Mouse (Mus musculus) lung, embryonic 15.5 days (tissue): ENCODE measurements around the gene Ldb1. TPM values are rescaled to one million over a fixed set of nuclear protein-coding genes. Genes with fewer than 3 reads are reported as not detected.
"Not testable (repeated sequence)": the region's sequence is repeated elsewhere in the genome, so short reads cannot be mapped to it uniquely, and the experiment has no call there.

Source experiments
- ATAC-seq: fragments of 200-750 bp; cut with Nextera tagmentation; 2 replicates; pipeline ENCODE4 v1.8.0; 2017; ENCODE audit warnings: moderate number of reproducible peaks, borderline replicate concordance; ENCODE audit not compliant: low FRiP score, low TSS enrichment; ENCODE audit errors: extremely low read depth
- H3K27ac ChIP-seq: fragments of 300-500 bp; sonication (generic); 2 replicates; pipeline ENCODE4 v1.5.1; 2015; ENCODE audit warnings: moderate library complexity, mild to moderate bottlenecking, inconsistent platforms
- H3K27me3 ChIP-seq: fragments of 300-500 bp; sonication (generic); 2 replicates; pipeline ENCODE4 v1.6.1; 2015; ENCODE audit warnings: inconsistent platforms
- H3K36me3 ChIP-seq: fragments of 300-500 bp; sonication (generic); 2 replicates; pipeline ENCODE4 v1.6.1; 2015; ENCODE audit warnings: inconsistent platforms
- H3K4me1 ChIP-seq: fragments of 300-500 bp; sonication (generic); 2 replicates; pipeline ENCODE4 v1.6.1; 2015; ENCODE audit warnings: inconsistent platforms
- H3K4me2 ChIP-seq: fragments of 300-500 bp; sonication (generic); 2 replicates; pipeline ENCODE4 v1.6.1; 2015; ENCODE audit warnings: inconsistent platforms, mild to moderate bottlenecking, moderate library complexity
- H3K4me3 ChIP-seq: fragments of 300-500 bp; sonication (generic); 2 replicates; pipeline ENCODE4 v1.5.1; 2015; ENCODE audit warnings: mild to moderate bottlenecking, inconsistent platforms
- H3K9ac ChIP-seq: fragments of 300-500 bp; sonication (generic); 2 replicates; pipeline ENCODE4 v1.6.1; 2015; ENCODE audit warnings: inconsistent platforms
- H3K9me3 ChIP-seq: fragments of 300-500 bp; sonication (generic); 2 replicates; pipeline ENCODE4 v1.6.1; 2016; ENCODE audit warnings: inconsistent platforms
- WGBS: fragments of 180-500 bp; shearing (Covaris S2); methylation state at CpG from one replicate; pipeline ENCODE4 v1.1.7; 2015; 5-methylcytosine and 5-hydroxymethylcytosine counted together
- polyA plus RNA-seq: library from polyadenylated mRNA; unstranded; fragments of >200 nt; fragmentation: Nextera tagmentation; extraction: Ambion mirVana; gene quantifications from 2 replicates; pipeline ENCODE4 v1.2.1, GENCODE M21; 2015

The Ldb1 gene
- polyA plus RNA-seq, 1 experiment from 2014 or later, result 99.7 TPM

DNA sequence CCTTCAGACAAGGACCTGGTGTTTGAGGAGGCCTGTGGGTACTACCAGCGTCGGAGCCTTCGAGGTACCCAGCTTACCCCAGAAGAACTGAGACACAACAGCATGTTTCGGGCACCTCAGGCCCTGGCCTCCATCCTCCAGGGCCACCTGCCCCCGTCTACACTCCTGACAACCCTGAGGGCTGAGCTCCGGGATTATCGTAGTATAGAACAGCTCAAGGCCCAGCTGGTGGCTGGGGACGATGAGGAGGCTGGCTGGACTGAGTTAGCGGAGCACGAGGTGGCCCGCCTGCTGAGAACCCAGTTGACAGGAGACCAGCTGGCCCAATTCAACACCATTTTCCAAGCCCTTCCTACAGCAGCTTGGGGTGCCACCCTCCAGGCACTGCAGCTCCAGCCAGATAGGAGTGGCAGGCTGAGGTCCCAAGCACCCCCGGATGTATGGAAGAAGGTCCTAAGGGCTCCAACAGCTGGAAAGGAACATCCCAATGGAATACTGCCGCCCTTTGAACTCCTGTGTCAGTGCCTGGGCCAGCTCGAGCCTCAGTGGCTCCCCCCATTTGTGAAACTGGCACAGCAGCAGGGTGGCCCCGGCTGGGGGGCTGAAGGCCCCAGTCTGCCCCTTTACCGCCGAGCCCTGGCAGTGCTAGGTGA is 40.1 kb downstream of the Ldb1 start:
- Histone ChIP-seq H3K27ac (no peak overlapping the region), H3K4me1 (peaks cover 20% of the 10 kb centered on the region), H3K9me3 (no peaks in the 10 kb centered on the region), H3K36me3 (0 out of 2 replicates have a peak, but pooled peaks cover 3% of the 10 kb centered on the region), H3K9ac (no peak overlapping the region), H3K4me3 (no peak overlapping the region), H3K4me2 (peak overlapping the region; percentile 98; the same call in 1 of the 2 replicates), H3K27me3 (no peaks in the 10 kb centered on the region)
- ATAC-seq, result no peak; the same call in 1 of the 2 replicates
- 81% methylated on average over 17 of the region's 17 CpGs for WGBS

DNA sequence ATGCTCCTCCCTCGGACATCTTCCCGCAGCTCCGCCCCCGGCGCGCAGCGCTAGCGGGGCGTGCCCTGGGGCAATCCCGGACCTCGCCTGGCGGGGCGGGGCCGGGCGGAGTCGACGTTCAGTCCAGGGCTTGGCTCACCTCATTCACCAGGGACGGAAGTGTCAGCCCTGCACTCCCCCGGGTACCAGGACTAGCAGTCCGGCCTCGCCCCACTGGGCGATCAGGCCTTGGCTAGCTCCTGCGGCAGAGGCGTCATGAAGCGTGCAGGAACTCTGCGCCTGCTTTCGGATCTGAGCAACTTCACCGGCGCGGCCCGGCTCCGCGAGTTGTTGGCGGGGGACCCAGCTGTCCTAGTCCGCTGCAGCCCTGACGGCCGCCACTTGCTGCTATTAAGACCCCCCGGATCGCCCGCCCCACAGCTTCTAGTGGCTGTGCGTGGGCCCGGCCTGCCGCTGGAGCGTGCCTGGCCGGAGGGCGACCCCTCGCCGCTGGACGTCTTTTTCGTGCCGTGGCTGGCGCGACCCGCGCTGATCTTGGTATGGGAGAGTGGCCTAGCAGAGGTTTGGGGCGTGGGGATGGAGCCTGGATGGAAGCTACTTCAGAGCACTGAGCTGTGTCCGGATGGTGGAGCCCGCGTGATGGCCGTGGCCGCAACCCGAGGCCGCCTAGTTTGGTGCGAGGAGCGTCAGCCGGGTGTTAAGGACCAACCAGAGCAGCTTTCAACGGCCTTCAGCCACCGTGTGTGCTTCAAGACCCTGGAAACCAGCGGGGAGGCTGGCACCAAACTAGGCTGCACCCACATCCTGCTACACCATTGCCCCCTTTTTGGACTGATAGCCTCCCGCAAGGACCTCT is 41.4 kb downstream of the Ldb1 start, which contains the start of gene Hps6:
TSS of gene Hps6 (plus strand) at position 138 of the 856 bp plus-strand sequence.
- Histone ChIP-seq H3K27ac (peak within 1 kb of the TSS; percentile 48), H3K4me3 (peak within 1 kb of the TSS; percentile 78), H3K4me1 (peaks cover 22% of the 10 kb centered on the region), H3K9ac (peak within 1 kb of the TSS; percentile 71), H3K27me3 (no peaks in the 10 kb centered on the region), H3K9me3 (no peaks in the 10 kb centered on the region), H3K4me2 (peak within 1 kb of the TSS; percentile 98), H3K36me3 (0 out of 2 replicates have a peak, but pooled peaks cover 3% of the 10 kb centered on the region)
- 2% methylated on average over 70 of the region's 70 CpGs for WGBS
- ATAC-seq, result peak; percentile 90

DNA sequence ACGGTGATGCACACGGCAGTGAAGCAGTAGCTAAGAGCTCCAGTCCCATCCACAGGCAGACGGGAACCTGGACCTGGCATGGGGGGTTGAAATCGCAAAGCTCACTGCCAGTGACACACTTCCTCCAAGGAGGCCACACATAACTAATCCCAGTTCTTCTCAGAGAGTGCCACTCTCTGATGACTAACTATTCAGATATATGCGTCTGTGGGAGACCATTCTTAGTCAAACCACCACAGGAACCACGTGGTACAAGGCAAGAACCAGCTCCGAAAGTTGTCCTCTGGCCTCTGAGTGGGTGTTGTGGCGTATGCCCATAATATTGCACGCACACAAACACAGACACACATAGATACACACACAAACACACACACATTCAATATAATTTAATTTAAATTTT is 42.7 kb downstream of the Ldb1 start:
- Histone ChIP-seq H3K27me3 (no peaks in the 10 kb centered on the region), H3K4me1 (peaks cover 26% of the 10 kb centered on the region), H3K27ac (no peak overlapping the region), H3K4me2 (no peak overlapping the region), H3K36me3 (0 out of 2 replicates have a peak, but pooled peaks cover 3% of the 10 kb centered on the region), H3K4me3 (no peak overlapping the region), H3K9me3 (no peaks in the 10 kb centered on the region), H3K9ac (no peak overlapping the region)
- no peak for ATAC-seq
- WGBS, result 72% methylated on average over 9 of the region's 9 CpGs

DNA sequence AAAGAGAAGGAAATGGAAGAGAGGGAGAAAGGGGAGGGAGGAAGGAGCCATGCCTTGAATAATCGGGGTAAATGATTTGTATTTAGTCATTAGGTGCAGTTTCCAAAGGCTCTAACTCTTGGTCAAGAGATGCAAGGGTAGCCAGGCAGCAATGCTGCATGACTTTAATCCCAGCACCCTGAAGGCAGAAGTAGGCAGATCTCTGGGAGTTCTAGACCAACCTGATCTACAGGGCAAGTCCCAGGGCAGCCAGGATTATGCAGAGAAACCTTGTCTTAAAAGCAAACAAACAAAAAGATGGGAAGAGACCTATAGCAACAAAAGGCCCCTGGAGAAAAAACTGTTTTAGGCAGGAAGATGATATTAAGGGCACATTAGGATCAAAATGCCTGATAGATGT is 45.6 kb downstream of the Ldb1 start:
- no peaks in the 10 kb centered on the region for H3K9me3 ChIP-seq
- whole genome bisulfite sequencing, result 57% methylated on average over 1 of the region's 1 CpGs
- H3K36me3 ChIP-seq, result no peaks in the 10 kb centered on the region
- H3K27ac ChIP-seq, result no peak overlapping the region
- H3K4me1 ChIP-seq, result peaks cover 18% of the 10 kb centered on the region
- H3K4me2 ChIP-seq, result no peak overlapping the region
- no peak overlapping the region for H3K9ac ChIP-seq
- H3K27me3 ChIP-seq, result no peaks in the 10 kb centered on the region
- ATAC-seq, result no peak
- no peak overlapping the region for H3K4me3 ChIP-seq

DNA sequence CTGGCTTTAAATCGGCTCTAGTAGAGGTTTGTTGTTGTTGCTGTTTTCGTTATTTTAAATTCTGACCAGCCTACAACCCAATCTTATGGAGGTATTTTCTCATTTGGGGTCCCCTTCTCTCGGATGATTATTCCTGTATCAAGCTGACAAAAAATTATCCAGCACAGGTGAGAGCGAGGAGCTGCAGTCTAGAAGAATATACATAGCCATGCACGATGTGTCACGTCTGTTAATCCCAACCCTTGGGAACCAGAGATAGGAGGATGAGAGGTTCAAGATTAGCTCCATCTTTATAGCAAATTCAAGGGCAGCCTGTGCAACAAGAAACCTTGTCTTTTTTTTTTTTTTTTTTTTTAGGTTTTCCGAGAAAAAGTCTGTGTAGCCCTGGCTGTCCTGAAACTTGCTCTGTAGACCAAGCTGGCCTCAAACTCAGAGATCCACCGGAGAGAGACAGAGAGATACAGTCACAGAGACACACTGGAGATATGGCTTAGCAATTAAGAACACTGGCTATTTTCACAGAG is 46.3 kb downstream of the Ldb1 start:
- no peak for ATAC-seq
- no peaks in the 10 kb centered on the region for H3K27me3 ChIP-seq
- H3K9me3 ChIP-seq, result no peaks in the 10 kb centered on the region
- no peak overlapping the region for H3K27ac ChIP-seq
- H3K36me3 ChIP-seq, result no peaks in the 10 kb centered on the region
- peaks cover 12% of the 10 kb centered on the region; the same call in 1 of the 2 replicates for H3K4me1 ChIP-seq
- peak overlapping the region; percentile 70 for H3K4me2 ChIP-seq
- WGBS, result 7% methylated on average over 8 of the region's 8 CpGs
- H3K4me3 ChIP-seq, result peak overlapping the region; percentile 91
- peak overlapping the region; percentile 94 for H3K9ac ChIP-seq

DNA sequence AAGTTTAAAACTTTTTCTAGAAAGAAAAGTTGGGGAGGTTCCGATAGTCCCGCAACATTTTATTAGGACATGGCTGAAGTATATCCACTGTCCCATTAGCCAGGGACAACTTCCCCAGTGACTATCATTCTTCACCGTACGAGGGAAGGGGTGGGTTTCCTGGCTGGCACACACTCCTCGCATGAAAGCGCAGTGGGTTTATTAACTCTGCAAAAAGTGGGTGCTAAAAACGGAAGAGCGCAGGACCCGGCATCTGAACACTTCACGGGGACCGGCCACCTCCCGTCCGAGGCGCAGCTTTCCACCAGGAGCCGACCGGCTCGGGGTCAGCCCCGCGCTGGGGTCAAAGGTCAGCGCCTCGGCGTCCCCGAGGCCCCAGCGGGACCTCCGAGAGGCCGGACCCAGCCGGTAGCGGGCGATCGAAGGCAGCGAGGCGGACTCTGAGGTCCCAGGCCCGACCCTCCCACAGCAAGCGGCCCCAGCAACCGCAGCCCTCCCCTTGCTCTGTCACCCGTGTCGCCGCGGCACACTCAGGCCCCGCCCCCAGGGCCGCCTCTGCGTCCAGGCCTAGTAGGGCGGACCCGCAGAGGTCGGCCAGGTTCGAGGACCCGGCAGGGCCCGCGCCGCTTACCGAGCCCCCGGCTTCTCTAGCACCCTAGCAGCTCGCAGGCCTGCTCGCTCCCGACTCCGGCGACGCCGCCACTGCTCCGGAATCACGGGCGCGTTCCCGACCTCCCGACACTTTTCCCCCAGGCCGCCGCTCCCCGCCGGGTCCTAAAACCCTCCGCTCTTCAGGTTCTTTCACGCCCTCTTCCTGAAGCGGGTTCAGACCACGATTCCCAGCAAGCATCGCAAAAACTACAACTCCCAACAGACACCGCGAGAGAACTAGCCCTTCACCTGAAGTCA is 47.0 kb downstream of the Ldb1 start, which contains the start of gene Armh3:
TSS of gene Armh3 (minus strand) at position 704 of the 909 bp plus-strand sequence.
- Histone ChIP-seq H3K4me1 (peaks cover 12% of the 10 kb centered on the region; the same call in 1 of the 2 replicates), H3K27ac (peak within 1 kb of the TSS; percentile 96), H3K9me3 (no peaks in the 10 kb centered on the region), H3K36me3 (no peaks in the 10 kb centered on the region), H3K9ac (peak within 1 kb of the TSS; percentile 94), H3K27me3 (no peaks in the 10 kb centered on the region), H3K4me2 (peak within 1 kb of the TSS; percentile 70), H3K4me3 (peak within 1 kb of the TSS; percentile 91)
- peak; percentile 97 for ATAC-seq
- WGBS, result 1% methylated on average over 74 of the region's 76 CpGs

DNA sequence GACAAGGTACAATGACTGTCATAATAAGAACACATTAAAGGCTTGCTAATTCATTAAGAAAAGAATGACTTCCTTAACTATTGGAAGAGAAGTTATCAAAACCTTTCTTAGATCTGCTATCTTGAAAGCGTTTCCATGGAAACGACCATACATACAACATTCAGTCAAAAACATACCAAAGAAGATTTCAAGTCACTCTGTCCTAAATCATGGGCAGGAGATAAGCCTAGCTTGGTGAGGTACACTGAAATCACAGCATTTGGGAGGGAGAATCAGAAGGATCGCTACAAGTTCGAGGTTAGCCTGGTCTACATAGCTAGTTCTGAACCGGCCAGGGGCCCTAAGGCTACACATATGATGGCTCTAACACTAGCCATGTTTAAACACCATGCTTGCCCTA is 47.6 kb downstream of the Ldb1 start:
- Histone ChIP-seq H3K9ac (peak overlapping the region; percentile 94), H3K27me3 (no peaks in the 10 kb centered on the region), H3K36me3 (no peaks in the 10 kb centered on the region), H3K4me3 (peak overlapping the region; percentile 91), H3K27ac (peak overlapping the region; percentile 96; the same call in 1 of the 2 replicates), H3K4me1 (peaks cover 12% of the 10 kb centered on the region; the same call in 1 of the 2 replicates), H3K9me3 (no peaks in the 10 kb centered on the region), H3K4me2 (peak overlapping the region; percentile 70)
- WGBS, result 53% methylated on average over 5 of the region's 5 CpGs
- no peak for ATAC-seq

DNA sequence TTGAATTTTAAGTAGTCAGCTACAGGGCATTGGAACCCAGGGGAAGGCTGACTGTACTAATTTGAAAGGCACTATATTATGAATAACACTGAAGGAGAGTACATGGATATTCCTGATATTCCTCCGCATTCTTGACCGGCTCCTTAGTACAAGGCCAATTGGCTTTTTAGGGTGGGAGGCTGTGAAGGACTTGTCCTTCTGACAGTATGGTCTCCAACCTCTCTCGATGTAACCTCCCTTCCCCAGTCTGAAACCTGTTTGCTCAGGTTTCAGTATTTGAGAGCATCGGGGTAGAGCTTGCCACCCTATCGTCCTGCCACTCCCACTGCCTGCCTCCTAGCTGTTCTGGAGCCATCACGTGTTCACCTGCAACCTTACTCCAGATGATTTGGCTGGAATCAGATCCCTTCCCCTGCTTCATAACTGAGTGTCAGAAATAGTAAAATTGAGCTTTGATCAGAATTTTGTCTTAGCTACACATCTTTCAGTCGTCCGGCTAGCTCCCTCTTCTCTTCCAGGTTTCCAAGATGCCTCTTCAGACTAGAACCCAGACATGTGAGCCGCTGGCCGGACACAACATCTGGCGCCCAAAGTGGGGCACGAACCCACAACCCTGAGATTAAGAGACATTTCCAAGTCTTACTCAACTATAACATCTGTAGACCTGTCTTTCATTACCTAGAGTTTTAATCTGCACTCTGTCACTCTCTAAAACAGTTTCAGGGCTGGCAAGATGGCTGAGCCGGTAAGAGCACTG is 50.9 kb downstream of the Ldb1 start:
- WGBS, result 93% methylated on average over 13 of the region's 13 CpGs
- H3K4me3 ChIP-seq, result no peak overlapping the region
- no peak overlapping the region for H3K9ac ChIP-seq
- H3K9me3 ChIP-seq, result no peaks in the 10 kb centered on the region
- H3K36me3 ChIP-seq, result no peaks in the 10 kb centered on the region
- no peak overlapping the region for H3K4me2 ChIP-seq
- H3K27ac ChIP-seq, result no peak overlapping the region
- peaks cover 12% of the 10 kb centered on the region; the same call in 1 of the 2 replicates for H3K4me1 ChIP-seq
- H3K27me3 ChIP-seq, result no peaks in the 10 kb centered on the region
- no peak for ATAC-seq

DNA sequence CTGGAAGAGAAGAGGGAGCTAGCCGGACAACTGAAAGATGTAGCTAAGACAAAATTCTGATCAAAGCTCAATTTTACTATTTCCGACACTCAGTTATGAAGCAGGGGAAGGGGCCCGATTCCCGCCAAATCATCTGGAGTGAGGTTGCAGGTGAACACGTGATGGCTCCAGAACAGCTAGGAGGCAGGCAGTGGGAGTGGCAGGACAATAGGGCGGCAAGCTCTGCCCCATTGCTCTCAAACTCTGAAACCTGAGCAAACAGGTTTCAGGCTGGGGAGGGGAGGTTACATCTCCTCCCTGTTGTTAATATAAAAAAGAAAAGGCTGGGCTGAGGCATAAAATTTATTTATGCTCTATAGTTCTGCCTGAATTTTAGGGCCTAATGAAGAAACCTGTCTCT is 51.6 kb downstream of the Ldb1 start:
- H3K9ac ChIP-seq, ATAC-seq, H3K4me1 ChIP-seq, H3K4me3 ChIP-seq, H3K36me3 ChIP-seq, H3K4me2 ChIP-seq, H3K27ac ChIP-seq, H3K27me3 ChIP-seq, H3K9me3 ChIP-seq: not testable (repeated sequence)
- 77% methylated on average over 6 of the region's 6 CpGs for WGBS

DNA sequence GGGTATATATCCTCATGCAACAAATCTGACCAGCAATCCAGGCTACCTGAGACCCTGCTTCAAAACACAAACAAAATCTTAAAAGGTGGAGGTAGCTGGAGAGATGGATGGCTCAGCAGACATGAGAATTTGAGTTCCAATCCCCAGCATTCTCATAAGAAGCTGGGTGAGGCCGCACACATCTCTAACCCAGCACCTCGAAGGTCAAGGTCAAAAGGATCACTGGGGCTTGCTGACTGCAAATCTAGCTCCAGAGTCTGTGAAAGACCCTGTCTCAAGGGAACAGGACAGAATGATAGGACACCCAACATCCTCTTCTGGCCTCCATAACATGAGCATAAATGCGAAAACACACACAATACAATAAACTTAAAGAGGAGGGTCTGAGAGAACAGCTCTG is 53.8 kb downstream of the Ldb1 start:
- H3K36me3 ChIP-seq, result no peaks in the 10 kb centered on the region
- no peaks in the 10 kb centered on the region for H3K27me3 ChIP-seq
- no peak overlapping the region for H3K4me2 ChIP-seq
- H3K9me3 ChIP-seq, result no peaks in the 10 kb centered on the region
- H3K4me3 ChIP-seq, result no peak overlapping the region
- no peak for ATAC-seq
- no peak overlapping the region for H3K27ac ChIP-seq
- H3K9ac ChIP-seq, result no peak overlapping the region
- H3K4me1 ChIP-seq, result no peaks in the 10 kb centered on the region
- 90% methylated on average over 3 of the region's 3 CpGs for WGBS
